Comparison of ENCODE assay signal across 8 mouse cellular contexts in the genomic region with DNA sequence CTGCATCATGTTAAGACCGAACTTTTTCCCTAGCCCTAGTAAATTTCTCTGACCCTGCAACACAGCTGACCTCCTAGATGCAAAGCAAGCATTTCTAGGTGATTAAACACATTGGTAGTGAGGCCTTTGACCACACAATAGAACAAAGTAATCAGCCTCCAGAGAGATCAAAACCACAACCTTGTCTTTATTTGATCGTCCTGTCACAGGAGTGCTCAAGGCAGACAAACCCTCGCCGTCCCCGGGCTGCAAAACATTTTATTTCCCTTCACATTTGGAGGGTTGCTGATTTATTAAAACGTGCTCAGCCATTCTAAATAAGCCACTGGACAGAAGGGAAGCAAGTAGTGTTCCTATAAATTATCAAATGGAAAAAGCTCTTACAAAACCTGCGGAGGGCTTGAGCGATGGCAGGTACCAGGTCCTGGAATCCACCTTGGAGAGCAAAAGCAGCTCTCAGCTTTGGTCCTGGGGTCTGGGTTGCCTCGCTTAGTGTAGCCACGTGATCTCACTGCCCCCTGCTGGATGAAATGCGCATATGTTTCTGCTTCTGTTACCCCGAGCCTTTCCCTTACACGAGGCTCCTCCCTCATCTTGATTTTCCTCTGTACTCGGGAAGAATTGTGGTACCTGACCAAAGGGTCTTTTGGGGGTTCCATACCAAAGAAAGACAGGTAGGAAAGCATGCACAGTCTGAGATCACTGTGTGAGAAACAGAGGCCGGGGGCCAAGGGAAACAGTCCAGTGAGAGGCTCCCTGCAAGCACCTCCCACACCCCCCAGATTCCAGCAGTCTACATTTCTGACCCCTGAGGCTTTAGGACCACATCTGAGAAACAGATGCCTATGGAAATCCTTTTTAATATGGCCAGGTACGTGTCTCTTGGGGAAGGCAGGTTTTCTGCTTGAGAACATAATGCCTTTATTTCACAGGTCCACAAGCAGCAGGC.
DNase-seq lines count a peak whose midpoint lies in the region; ATAC-seq and TF ChIP-seq lines count a peak whose summit lies in the region.

No protein-coding gene starts in this region.

- H3K4me1 ChIP-seq in cortical plate, adult 2 months (ENCODE audit: control insufficient read depth, insufficient read depth, low read length) = peaks cover 2% of the 10 kb centered on the region; the same call in 1 of the 2 replicates

- TF ChIP-seq CTCF in cortical plate, adult 2 months (IDR thresholded peaks at IDR 0.05; ENCODE audit: extremely low read depth, insufficient read depth, low read length) = peak; percentile 88

- intact Hi-C loops in gastrocnemius, postnatal 14 days (cut with DNase I; ENCODE audit: low total_unique reads) = no loop called here

- no peak for TF ChIP-seq POLR2A in cortical plate, adult 2 months (IDR thresholded peaks at IDR 0.05; ENCODE audit: extremely low read depth, insufficient read depth, low read length)

- peak; percentile 74 for DNase-seq in adipocyte (ENCODE audit: low spot score)
- DNase-seq in gastrocnemius, postnatal 14 days = peak; percentile 64
- peak; percentile 12 for DNase-seq in induced T-regulatory cell, adult 2 months (ENCODE audit: low read depth)
- peak; percentile 51 to 75 for DNase-seq in left cerebral cortex, adult 8-10 months (ENCODE audit: low spot score in 2 of 2)
- DNase-seq in right cerebral cortex, postnatal 36 days (ENCODE audit: low spot score in 2 of 2) = peak; percentile 73 to 80
- DNase-seq in T-cell, adult 2 months (ENCODE audit: low spot score) = no peak

- ATAC-seq in megakaryocyte progenitor cell, adult 5-6 weeks (replicated peaks; ENCODE audit: poor library complexity) = peak; percentile 98

- no peak overlapping the region for H3K27ac ChIP-seq in cortical plate, adult 2 months (ENCODE audit: insufficient read depth, low read length)

- H3K4me3 ChIP-seq in cortical plate, adult 2 months (ENCODE audit: insufficient read depth, low read length) = no peak overlapping the region; the same call in 1 of the 2 replicates
